Mouse (Mus musculus) gastrocnemius, adult 18-20 months (tissue): ENCODE measurements around the gene Flg2. TPM values are rescaled to one million over a fixed set of nuclear protein-coding genes. Genes with fewer than 3 reads are reported as not detected.

ENCODE experiments used
- DNase-seq: peaks from one replicate; pipeline ENCODE4 v3.0.0; 2021; ENCODE audit warnings: low spot score
- long read RNA-seq, 2 experiments: library from polyadenylated mRNA; stranded (forward); transcript quantifications; one replicate each; pipeline ENCODE4 v2.0.0; 2021
- total RNA-seq, 2 experiments: library from RNA; stranded (reverse); gene quantifications; 2 replicates each; pipeline ENCODE4 v1.2.3; 2021

Flg2 gene
- total RNA-seq: not detected
- long read RNA-seq, experiment 1: 0 reads
- long read RNA-seq, experiment 2: 0 reads

- no peak for DNase-seq
Measured at GRCm38 (mm10) chr3:93196978-93197377, at the start of gene Flg2. TSS of gene Flg2 (plus strand) at chr3:93197278.

- DNase-seq: no peak
Measured at GRCm38 (mm10) chr3:93162502-93162901, 34.6 kb upstream of the Flg2 start.

GRCm38 (mm10) chr3:93162996-93163592 lies 34.0 kb upstream of the Flg2 start:
- DNase-seq: no peak

- DNase-seq: no peak
Measured at GRCm38 (mm10) chr3:93180856-93181255, 16.2 kb upstream of the Flg2 start.

GRCm38 (mm10) chr3:93201955-93202354 lies 4.9 kb downstream of the Flg2 start:
- DNase-seq: no peak

- no peak for DNase-seq
Measured at GRCm38 (mm10) chr3:93202499-93202898, 5.4 kb downstream of the Flg2 start.

Other genes starting within 250 kb of the Flg2 start
- gene Lce3d, start 239.9 kb upstream of the Flg2 start, total RNA-seq: not detected
- not detected for gene Lce3e, start 230.2 kb upstream of the Flg2 start, total RNA-seq
- not detected for gene Lce3f, start 205.1 kb upstream of the Flg2 start, total RNA-seq
- gene Crct1, start 181.6 kb upstream of the Flg2 start, total RNA-seq: not detected
- not detected for gene Lce1m, start 178.2 kb upstream of the Flg2 start, total RNA-seq
- not detected for gene Gm4858, start 128.5 kb upstream of the Flg2 start, total RNA-seq
- not detected for gene Crnn, start 52.5 kb upstream of the Flg2 start, total RNA-seq
- gene Flg, start 76.2 kb downstream of the Flg2 start, total RNA-seq: not detected
- not detected for gene Hrnr, start 122.5 kb downstream of the Flg2 start, total RNA-seq
- not detected for gene Rptn, start 196.4 kb downstream of the Flg2 start, total RNA-seq
- gene Tchh, start 245.1 kb downstream of the Flg2 start, total RNA-seq: under 1 TPM; 0.07 TPM